Mouse (Mus musculus) embryonic facial prominence, embryonic 12.5 days (tissue): ENCODE measurements at regions not wholly inside any gene's neighbourhood (a gene's known extent, or its start where the extent isn't known, plus 50 kb on each side); places are given as distances from the start of the nearest gene placed in this dataset.

Experiments used
- ATAC-seq: fragments of 200-750 bp; cut with Nextera tagmentation; 2 replicates; pipeline ENCODE4 v1.8.0; 2017; ENCODE audit not compliant: insufficient number of reproducible peaks, insufficient read depth, low FRiP score, low TSS enrichment
- H3K27ac ChIP-seq: fragments of 300-500 bp; sonication (generic); 2 replicates; pipeline ENCODE4 v1.5.1; 2016; ENCODE audit warnings: mild to moderate bottlenecking
- H3K27me3 ChIP-seq: fragments of 300-500 bp; sonication (generic); 2 replicates; pipeline ENCODE4 v1.6.1; 2016; ENCODE audit warnings: mild to moderate bottlenecking, moderate library complexity
- H3K36me3 ChIP-seq: fragments of 300-500 bp; sonication (generic); 2 replicates; pipeline ENCODE4 v1.6.1; 2016; ENCODE audit warnings: mild to moderate bottlenecking
- H3K4me1 ChIP-seq: fragments of 300-500 bp; sonication (generic); 2 replicates; pipeline ENCODE4 v1.6.1; 2016
- H3K4me2 ChIP-seq: fragments of 300-500 bp; sonication (generic); replicated peaks from 2 replicates; pipeline ENCODE4 v1.6.1; 2016; ENCODE audit warnings: mild to moderate bottlenecking, moderate library complexity
- H3K4me3 ChIP-seq: fragments of 300-500 bp; sonication (generic); 2 replicates; pipeline ENCODE4 v1.5.1; 2016; ENCODE audit warnings: mild to moderate bottlenecking
- H3K9ac ChIP-seq: fragments of 300-500 bp; sonication (generic); 2 replicates; pipeline ENCODE4 v1.6.1; 2016; ENCODE audit warnings: mild to moderate bottlenecking, moderate library complexity
- H3K9me3 ChIP-seq: fragments of 300-500 bp; sonication (generic); 2 replicates; pipeline ENCODE4 v1.6.1; 2016; ENCODE audit warnings: mild to moderate bottlenecking, moderate library complexity
- WGBS: fragments of 180-500 bp; shearing (Covaris S2); methylation state at CpG from one replicate; pipeline ENCODE4 v1.1.7; 2016; 5-methylcytosine and 5-hydroxymethylcytosine counted together

- H3K36me3 ChIP-seq: no peaks in the 10 kb centered on the region
- H3K9me3 ChIP-seq: no peaks in the 10 kb centered on the region
- H3K27ac ChIP-seq: no peak overlapping the region
- no peak overlapping the region for H3K4me2 ChIP-seq
- H3K9ac ChIP-seq: no peak overlapping the region
- ATAC-seq: no peak
- no peak overlapping the region for H3K4me3 ChIP-seq
- WGBS: 86% methylated on average over 14 of the region's 14 CpGs
- no peaks in the 10 kb centered on the region for H3K4me1 ChIP-seq
- no peaks in the 10 kb centered on the region for H3K27me3 ChIP-seq
These were observed 86.3 kb downstream of the Hhipl2 start for GRCm38 (mm10) chr1:183504103-183504841.

DNA sequence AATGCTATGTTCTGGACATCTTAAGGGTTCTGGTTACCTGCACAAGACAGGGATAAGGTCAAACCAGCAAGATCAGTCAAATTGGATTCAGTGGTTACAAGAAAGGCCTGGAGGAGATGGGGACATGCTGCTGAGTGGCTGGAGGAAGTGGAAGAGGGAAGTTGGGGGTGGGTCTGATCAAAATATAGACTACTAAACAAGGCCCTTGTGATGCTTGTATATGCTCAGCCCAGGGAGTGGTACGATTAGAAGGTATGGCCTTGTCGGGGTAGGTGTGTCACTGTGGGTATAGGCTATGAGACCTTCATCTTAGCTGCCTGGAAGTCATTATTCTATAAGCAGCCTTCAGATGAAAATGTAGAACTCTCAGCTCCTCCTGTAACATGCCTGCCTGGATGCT is 89.9 kb downstream of the Hhipl2 start:
- H3K27ac ChIP-seq: no peak overlapping the region
- ATAC-seq: no peak
- H3K4me3 ChIP-seq: no peak overlapping the region
- WGBS: 92% methylated on average over 2 of the region's 2 CpGs
- H3K9me3 ChIP-seq: no peaks in the 10 kb centered on the region
- no peaks in the 10 kb centered on the region for H3K27me3 ChIP-seq
- no peak overlapping the region for H3K4me2 ChIP-seq
- H3K4me1 ChIP-seq: no peaks in the 10 kb centered on the region
- no peaks in the 10 kb centered on the region for H3K36me3 ChIP-seq
- H3K9ac ChIP-seq: no peak overlapping the region

DNA sequence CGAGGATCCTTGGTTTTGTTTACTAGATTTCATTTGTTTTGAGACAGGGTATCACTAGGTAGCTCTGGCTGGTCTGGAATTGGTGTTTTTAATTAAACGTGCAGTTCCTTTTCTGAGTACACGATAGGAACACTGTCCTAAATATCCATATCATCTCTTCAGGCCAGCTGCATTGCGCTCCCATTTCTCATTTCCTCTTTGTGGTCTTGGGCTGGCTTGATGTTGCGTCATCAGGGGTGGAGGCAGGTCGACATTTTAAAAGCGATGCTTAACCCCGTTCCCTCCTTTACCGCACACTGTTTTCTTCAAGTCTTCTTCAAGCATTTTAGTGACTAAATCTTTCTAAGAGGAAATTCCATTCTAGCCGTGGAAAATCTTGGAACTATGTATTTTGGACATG is 92.7 kb downstream of the Hhipl2 start:
- ATAC-seq: no peak
- Histone ChIP-seq H3K9me3 (no peaks in the 10 kb centered on the region), H3K27ac (no peak overlapping the region), H3K4me1 (no peaks in the 10 kb centered on the region), H3K36me3 (no peaks in the 10 kb centered on the region), H3K4me2 (no peak overlapping the region), H3K27me3 (no peaks in the 10 kb centered on the region), H3K9ac (no peak overlapping the region), H3K4me3 (no peak overlapping the region)
- 82% methylated on average over 10 of the region's 10 CpGs for WGBS

- Histone ChIP-seq H3K4me1 (no peaks in the 10 kb centered on the region), H3K4me3 (no peak overlapping the region), H3K9ac (no peak overlapping the region), H3K4me2 (no peak overlapping the region), H3K9me3 (no peaks in the 10 kb centered on the region), H3K36me3 (no peaks in the 10 kb centered on the region), H3K27me3 (no peaks in the 10 kb centered on the region), H3K27ac (no peak overlapping the region)
- 79% methylated on average over 3 of the region's 3 CpGs for WGBS
- ATAC-seq: no peak
These were observed 95.9 kb downstream of the Hhipl2 start for GRCm38 (mm10) chr1:183513876-183514275.

GRCm38 (mm10) chr1:183514281-183514983 is 96.4 kb downstream of the Hhipl2 start:
- H3K36me3 ChIP-seq: no peaks in the 10 kb centered on the region
- H3K27ac ChIP-seq: no peak overlapping the region
- ATAC-seq: no peak
- no peak overlapping the region for H3K9ac ChIP-seq
- no peak overlapping the region for H3K4me3 ChIP-seq
- WGBS: 81% methylated on average over 15 of the region's 15 CpGs
- no peaks in the 10 kb centered on the region for H3K4me1 ChIP-seq
- H3K27me3 ChIP-seq: no peaks in the 10 kb centered on the region
- H3K4me2 ChIP-seq: no peak overlapping the region
- no peaks in the 10 kb centered on the region for H3K9me3 ChIP-seq

DNA sequence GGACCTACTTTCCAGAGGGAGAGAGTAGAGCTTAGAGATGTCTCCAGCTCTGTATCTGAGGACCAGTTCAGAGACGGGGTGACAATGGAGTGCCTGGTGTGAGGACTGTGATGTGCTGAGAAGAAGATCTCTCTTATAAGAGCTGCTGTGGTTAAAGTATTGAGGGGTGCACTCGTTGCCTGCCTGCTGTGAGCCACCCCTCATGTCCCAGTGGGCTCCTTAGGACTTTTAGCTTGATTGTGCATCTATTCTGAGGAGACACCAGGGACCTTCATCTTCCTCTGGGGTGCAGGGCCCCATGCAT is 96.9 kb downstream of the Hhipl2 start:
- Histone ChIP-seq H3K9ac (no peak overlapping the region), H3K27ac (no peak overlapping the region), H3K4me2 (no peak overlapping the region), H3K27me3 (no peaks in the 10 kb centered on the region), H3K36me3 (no peaks in the 10 kb centered on the region), H3K9me3 (no peaks in the 10 kb centered on the region), H3K4me3 (no peak overlapping the region), H3K4me1 (no peaks in the 10 kb centered on the region)
- 81% methylated on average over 2 of the region's 2 CpGs for WGBS
- ATAC-seq: no peak

GRCm38 (mm10) chr1:183516167-183516566 is 98.2 kb downstream of the Hhipl2 start:
- Histone ChIP-seq H3K9ac (no peak overlapping the region), H3K4me3 (no peak overlapping the region), H3K4me1 (no peaks in the 10 kb centered on the region), H3K36me3 (no peaks in the 10 kb centered on the region), H3K4me2 (no peak overlapping the region), H3K27me3 (no peaks in the 10 kb centered on the region), H3K9me3 (no peaks in the 10 kb centered on the region), H3K27ac (no peak overlapping the region)
- 70% methylated on average over 4 of the region's 4 CpGs for WGBS
- ATAC-seq: no peak

- Histone ChIP-seq H3K27ac (no peak overlapping the region), H3K4me1 (no peaks in the 10 kb centered on the region), H3K9ac (no peak overlapping the region), H3K9me3 (no peaks in the 10 kb centered on the region), H3K27me3 (no peaks in the 10 kb centered on the region), H3K4me3 (no peak overlapping the region), H3K4me2 (no peak overlapping the region), H3K36me3 (no peaks in the 10 kb centered on the region)
- ATAC-seq: no peak
- 88% methylated on average over 4 of the region's 4 CpGs for whole genome bisulfite sequencing
These were observed 99.2 kb downstream of the Hhipl2 start for GRCm38 (mm10) chr1:183517236-183517635.

GRCm38 (mm10) chr1:183521569-183521968 is 103.6 kb downstream of the Hhipl2 start:
- H3K9ac ChIP-seq: no peak overlapping the region
- no peak overlapping the region for H3K4me3 ChIP-seq
- no peak overlapping the region for H3K4me2 ChIP-seq
- WGBS: 85% methylated on average over 7 of the region's 7 CpGs
- no peaks in the 10 kb centered on the region for H3K27me3 ChIP-seq
- no peak for ATAC-seq
- H3K9me3 ChIP-seq: no peaks in the 10 kb centered on the region
- H3K27ac ChIP-seq: no peak overlapping the region
- H3K36me3 ChIP-seq: no peaks in the 10 kb centered on the region
- no peaks in the 10 kb centered on the region for H3K4me1 ChIP-seq

- Histone ChIP-seq H3K4me2 (no peak overlapping the region), H3K4me3 (no peak overlapping the region), H3K4me1 (no peaks in the 10 kb centered on the region), H3K9ac (no peak overlapping the region), H3K27ac (no peak overlapping the region), H3K27me3 (no peaks in the 10 kb centered on the region), H3K36me3 (no peaks in the 10 kb centered on the region), H3K9me3 (no peaks in the 10 kb centered on the region)
- no peak for ATAC-seq
- 91% methylated on average over 11 of the region's 11 CpGs for WGBS
These were observed 115.4 kb downstream of the Hhipl2 start for GRCm38 (mm10) chr1:183533386-183533785.

DNA sequence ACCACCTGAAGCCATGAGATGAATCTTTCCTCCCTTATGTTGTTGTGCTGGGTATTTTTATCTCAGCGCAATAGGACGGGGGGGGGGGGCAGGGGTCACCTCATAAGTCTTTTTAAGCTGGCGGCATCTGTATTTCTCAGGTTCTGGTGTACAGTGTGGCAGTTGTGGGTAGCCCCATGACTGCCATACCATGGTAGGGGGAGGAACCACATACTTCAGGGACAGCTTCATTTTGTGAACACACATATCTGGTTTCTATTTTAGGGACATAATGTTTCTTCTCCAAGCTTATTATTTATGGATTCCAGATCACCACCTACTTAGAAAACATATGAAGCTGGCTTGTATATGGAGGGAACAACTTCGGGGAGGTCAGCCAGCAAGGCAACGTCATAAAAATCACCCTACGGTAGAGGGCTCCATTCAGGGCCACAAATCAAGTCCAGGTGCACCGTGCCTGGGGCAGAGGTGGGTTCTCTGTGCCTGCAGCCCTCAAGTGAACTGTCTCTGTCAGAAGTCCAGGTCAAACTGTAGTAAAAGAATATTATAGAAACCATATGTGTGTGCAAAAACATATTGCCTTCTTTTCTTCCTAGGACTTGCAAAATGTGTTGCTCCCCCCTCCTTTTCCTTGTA is 130.9 kb downstream of the Hhipl2 start:
- Histone ChIP-seq H3K4me3 (no peak overlapping the region), H3K9me3 (no peaks in the 10 kb centered on the region), H3K27ac (peak overlapping the region; percentile 41), H3K27me3 (no peaks in the 10 kb centered on the region), H3K4me2 (no peak overlapping the region), H3K36me3 (no peaks in the 10 kb centered on the region), H3K4me1 (peaks cover 15% of the 10 kb centered on the region; the same call in 1 of the 2 replicates), H3K9ac (no peak overlapping the region)
- peak; percentile 81 for ATAC-seq
- 42% methylated on average over 7 of the region's 7 CpGs for WGBS

DNA sequence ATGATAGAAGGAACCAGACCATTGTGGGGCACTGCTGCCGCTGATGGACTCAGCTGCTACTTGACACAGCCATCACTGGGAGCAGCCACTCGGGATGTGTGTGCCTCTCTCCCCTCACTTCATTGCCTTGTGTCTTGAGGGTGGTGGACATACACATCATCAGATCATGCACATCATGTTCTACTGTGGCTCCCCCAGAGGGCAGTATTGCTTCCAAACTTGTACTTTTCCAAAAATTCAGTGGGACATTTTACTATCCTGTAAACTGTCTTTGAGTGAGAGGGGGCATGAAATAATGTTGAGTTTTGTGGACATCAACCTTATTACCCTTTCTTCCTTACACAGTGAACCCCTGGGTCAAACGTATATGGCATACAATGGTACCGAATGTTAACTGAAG is 134.6 kb downstream of the Hhipl2 start:
- no peaks in the 10 kb centered on the region for H3K36me3 ChIP-seq
- peaks cover 9% of the 10 kb centered on the region; the same call in 1 of the 2 replicates for H3K4me1 ChIP-seq
- no peaks in the 10 kb centered on the region for H3K27me3 ChIP-seq
- no peak overlapping the region for H3K4me3 ChIP-seq
- no peak overlapping the region for H3K4me2 ChIP-seq
- no peak overlapping the region for H3K9ac ChIP-seq
- no peak for ATAC-seq
- H3K9me3 ChIP-seq: no peaks in the 10 kb centered on the region
- 84% methylated on average over 4 of the region's 4 CpGs for WGBS
- no peak overlapping the region for H3K27ac ChIP-seq
